Comparison of ENCODE assay signal across 8 mouse cellular contexts in the genomic region with DNA sequence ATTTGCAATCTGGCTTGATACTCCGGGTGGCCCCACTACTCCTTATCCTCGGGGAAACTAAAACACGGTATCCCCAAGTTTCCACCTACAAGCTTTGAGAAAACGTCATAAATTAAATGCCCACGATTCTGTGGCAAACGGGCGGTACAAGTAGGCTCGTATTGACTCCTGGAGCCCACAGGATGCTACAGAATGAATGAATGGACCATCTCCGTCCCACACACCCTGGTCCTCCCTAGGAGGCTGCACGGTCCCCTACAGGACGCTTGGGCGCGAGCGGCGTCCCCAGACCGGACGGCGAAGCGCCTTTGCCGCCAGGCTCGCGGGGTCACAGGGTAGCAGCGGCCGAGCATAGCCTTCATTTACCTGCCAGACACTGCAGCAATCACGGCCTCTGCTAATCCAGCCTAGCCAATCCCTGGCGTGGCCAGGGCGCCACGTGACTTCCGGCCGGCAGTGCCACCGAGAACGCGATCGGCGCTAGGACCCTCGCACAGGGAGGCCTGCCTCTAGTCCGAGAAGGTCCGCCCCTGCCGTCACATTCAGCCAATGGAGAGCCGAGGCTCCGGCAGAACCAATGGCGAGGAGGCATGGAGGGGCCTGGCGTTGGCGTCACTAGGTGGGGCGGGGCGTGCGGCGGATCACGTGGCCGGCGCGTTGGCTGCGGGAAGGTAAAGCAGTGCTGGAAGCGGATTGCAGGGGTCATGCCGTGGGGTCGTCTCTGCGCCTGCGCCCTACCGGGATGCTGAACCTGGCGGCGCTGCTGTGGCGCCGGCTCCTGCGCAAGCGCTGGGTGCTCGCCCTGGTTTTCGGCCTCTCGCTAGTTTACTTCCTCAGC. TPM values are rescaled to one million over a fixed set of nuclear protein-coding genes. Genes with fewer than 3 reads are reported as not detected.
A peak's percentile ranks its signal among the peaks of the same experiment; 100 is the strongest.
DNase-seq lines count a peak whose midpoint lies in the region; ATAC-seq and TF ChIP-seq lines count a peak whose summit lies in the region.

TSS of gene Rnft2 (minus strand) at position 511 of the 838 bp plus-strand sequence.
TSS of gene 2410131K14Rik (plus strand) at position 622 of the 838 bp plus-strand sequence.

- no peak within 1 kb of the TSS for H3K27ac ChIP-seq in MEL (ENCODE audit: control insufficient read depth, low read depth, low read length)
- H3K27ac ChIP-seq in cerebellum, adult 2 months (ENCODE audit: insufficient read depth, low read length) = peak within 1 kb of the TSS; percentile 87
- peak within 1 kb of the TSS; percentile 81 for H3K27ac ChIP-seq in forebrain, postnatal 0 days (ENCODE audit: low read depth, low read length)
- H3K27ac ChIP-seq in lung, embryonic 15.5 days = peak within 1 kb of the TSS; percentile 73

- no peak for TF ChIP-seq RAD21 in MEL (IDR thresholded peaks at IDR 0.05; ENCODE audit: low read depth, low read length)

- peak within 1 kb of the TSS; percentile 78 to 86 for H3K4me3 ChIP-seq in MEL (ENCODE audit: control insufficient read depth in 1 of 2, insufficient read depth in 1 of 2, low read depth in 2 of 2, low read length in 2 of 2)
- H3K4me3 ChIP-seq in cerebellum, adult 2 months (replicated peaks; ENCODE audit: insufficient read depth, low read depth, low read length) = peak within 1 kb of the TSS; percentile 80
- peak within 1 kb of the TSS; percentile 65 for H3K4me3 ChIP-seq in forebrain, postnatal 0 days (ENCODE audit: low read depth, low read length)
- H3K4me3 ChIP-seq in lung, embryonic 15.5 days = peak within 1 kb of the TSS; percentile 76

- TF ChIP-seq CTCF in MEL (IDR thresholded peaks at IDR 0.05 in 2 of 3, conservative IDR thresholded peaks at IDR 0.05 in 1 of 3; ENCODE audit: control insufficient read depth in 1 of 3, insufficient read depth in 1 of 3, low read depth in 2 of 3, low read length in 3 of 3, poor library complexity in 1 of 3, severe bottlenecking in 1 of 3) = no peak
- TF ChIP-seq CTCF in cerebellum, adult 2 months (IDR thresholded peaks at IDR 0.05; ENCODE audit: borderline replicate concordance, insufficient read depth, low read depth, low read length) = no peak
- TF ChIP-seq CTCF in forebrain, postnatal 0 days (IDR thresholded peaks at IDR 0.05; ENCODE audit: low read depth) = peak; percentile 21

- H3K9ac ChIP-seq in MEL (ENCODE audit: control insufficient read depth, low read depth, low read length, poor library complexity, severe bottlenecking) = peak within 1 kb of the TSS; percentile 60
- peak within 1 kb of the TSS; percentile 70 for H3K9ac ChIP-seq in forebrain, postnatal 0 days
- peak within 1 kb of the TSS; percentile 70 for H3K9ac ChIP-seq in lung, embryonic 15.5 days

- no peaks in the 10 kb centered on the region for H3K27me3 ChIP-seq in MEL (ENCODE audit: control insufficient read depth in 1 of 2, insufficient read depth in 2 of 2, low read length in 2 of 2)
- no peaks in the 10 kb centered on the region for H3K27me3 ChIP-seq in cerebellum, adult 2 months (ENCODE audit: control insufficient read depth, insufficient read depth, low read length)
- H3K27me3 ChIP-seq in forebrain, postnatal 0 days (ENCODE audit: insufficient read depth, low read length) = no peaks in the 10 kb centered on the region
- H3K27me3 ChIP-seq in lung, embryonic 15.5 days = no peaks in the 10 kb centered on the region

- H3K9me3 ChIP-seq in MEL (replicated peaks; ENCODE audit: insufficient read depth, low read length) = no peaks in the 10 kb centered on the region
- H3K9me3 ChIP-seq in forebrain, postnatal 0 days (ENCODE audit: low read length) = no peaks in the 10 kb centered on the region
- H3K9me3 ChIP-seq in lung, embryonic 15.5 days = no peaks in the 10 kb centered on the region

- TF ChIP-seq EP300 in MEL (IDR thresholded peaks at IDR 0.05; ENCODE audit: low read depth in 1 of 2, low read length in 2 of 2) = no peak

- peak; percentile 100 for ATAC-seq in forebrain, postnatal 0 days
- ATAC-seq in lung, embryonic 15.5 days (ENCODE audit: borderline replicate concordance, extremely low read depth, low FRiP score, low TSS enrichment) = peak; percentile 99

- peaks cover 3% of the 10 kb centered on the region; the same call in 1 of the 2 replicates for H3K79me2 ChIP-seq in MEL (ENCODE audit: control insufficient read depth, insufficient read depth, low read length, poor library complexity)

- peaks cover 0 to 5% of the 10 kb centered on the region in 2 experiments; a peak in 1 of 4 replicates for H3K4me1 ChIP-seq in MEL (ENCODE audit: control insufficient read depth in 1 of 2, insufficient read depth in 2 of 2, low read length in 2 of 2)
- H3K4me1 ChIP-seq in cerebellum, adult 2 months (ENCODE audit: control insufficient read depth, insufficient read depth, low read length) = peaks cover 12% of the 10 kb centered on the region; the same call in 1 of the 2 replicates
- peaks cover 19% of the 10 kb centered on the region; the same call in 1 of the 2 replicates for H3K4me1 ChIP-seq in forebrain, postnatal 0 days (ENCODE audit: insufficient read depth)
- peaks cover 12% of the 10 kb centered on the region for H3K4me1 ChIP-seq in lung, embryonic 15.5 days

- H3K4me2 ChIP-seq in forebrain, postnatal 0 days (ENCODE audit: low read depth) = peak within 1 kb of the TSS; percentile 71
- H3K4me2 ChIP-seq in lung, embryonic 15.5 days = peak within 1 kb of the TSS; percentile 80

- TF ChIP-seq POLR2A in MEL (IDR thresholded peaks at IDR 0.05; ENCODE audit: control insufficient read depth in 1 of 2, insufficient read depth in 1 of 2, low read depth in 1 of 2, low read length in 2 of 2, poor library complexity in 1 of 2) = peak in 1 of 2 experiments; percentile 76; a peak in 3 of 4 replicates
- TF ChIP-seq POLR2A in cerebellum, adult 2 months (IDR thresholded peaks at IDR 0.05; ENCODE audit: borderline replicate concordance, insufficient read depth, low read length) = peak; percentile 83

- under 1% methylated on average over 65 of the region's 68 CpGs for WGBS in cerebellum, adult 2 months
- 3% methylated on average over 67 of the region's 68 CpGs for WGBS in forebrain, postnatal 0 days
- under 1% methylated on average over 68 of the region's 68 CpGs for WGBS in lung, embryonic 15.5 days

- DNase-seq in MEL (ENCODE audit: low read depth, low spot score) = peak; percentile 98
- peak; percentile 100 for DNase-seq in cerebellum, adult 2 months
- peak; percentile 99 for DNase-seq in forebrain, postnatal 0 days
- peak; percentile 100 for DNase-seq in heart, postnatal 4 days
- DNase-seq in layer of hippocampus, adult 8-10 months (ENCODE audit: low spot score in 2 of 2) = peak; percentile 99 to 100
- peak; percentile 99 for DNase-seq in ovary, adult 18-20 months (ENCODE audit: low spot score)
- DNase-seq in thymus, postnatal 0 days (ENCODE audit: low spot score) = peak; percentile 99

- peaks cover 0 to 3% of the 10 kb centered on the region in 2 experiments; a peak in 1 of 4 replicates for H3K36me3 ChIP-seq in MEL (ENCODE audit: control insufficient read depth in 1 of 2, insufficient read depth in 2 of 2, low read length in 2 of 2)
- H3K36me3 ChIP-seq in forebrain, postnatal 0 days (ENCODE audit: insufficient read depth) = peaks cover 24% of the 10 kb centered on the region
- H3K36me3 ChIP-seq in lung, embryonic 15.5 days = 0 out of 2 replicates have a peak, but pooled peaks cover 4% of the 10 kb centered on the region

TF ChIP-seq in MEL, 35 proteins besides CTCF, POLR2A, EP300 and RAD21 (continues in another document):
- TF ChIP-seq TAL1 (IDR thresholded peaks at IDR 0.05; ENCODE audit: low read length) (no peak), TCF12 (IDR thresholded peaks at IDR 0.05; ENCODE audit: low read depth, low read length) (0 out of 2 replicates have a peak, but pooled peaks have one; percentile 4), ZC3H11A (IDR thresholded peaks at IDR 0.05; ENCODE audit: low read depth, low read length) (no peak), NELFE (IDR thresholded peaks at IDR 0.05; ENCODE audit: low read depth, low read length) (peak; percentile 65), POLR2AphosphoS2 (IDR thresholded peaks at IDR 0.05; ENCODE audit: low read length) (no peak), BHLHE40 (IDR thresholded peaks at IDR 0.05; ENCODE audit: borderline replicate concordance, low read depth, low read length) (peak; percentile 84), MYC (IDR thresholded peaks at IDR 0.05; ENCODE audit: low read depth, low read length) (peak; percentile 76; the same call in 1 of the 2 replicates), HCFC1 (IDR thresholded peaks at IDR 0.05; ENCODE audit: low read depth, low read length) (peak; percentile 83), NRF1 (IDR thresholded peaks at IDR 0.05; ENCODE audit: insufficient read depth, low read depth, low read length, poor library complexity, severe bottlenecking) (peak; percentile 85), POLR2AphosphoS5 (IDR thresholded peaks at IDR 0.05; ENCODE audit: borderline replicate concordance, low read depth, low read length) (no peak), MXI1 (IDR thresholded peaks at IDR 0.05; ENCODE audit: low read depth, low read length) (peak; percentile 87), ZKSCAN1 (IDR thresholded peaks at IDR 0.05; ENCODE audit: low read depth, low read length) (no peak)

RNA-seq across cellular contexts. Expression of gene Rnft2, which starts in this region (rescaled TPM):
- total RNA-seq in MEL (2012; rRNA removed) = 0.29 and 0.42 TPM in 2 replicates
- under 1 TPM in 1 of 2 experiments, not detected in 1; 0.71 TPM for polyA plus RNA-seq in MEL (2012; ENCODE audit: insufficient read depth in 1 of 2, insufficient read length in 2 of 2, low read depth in 1 of 2, low replicate concordance in 2 of 2, missing spikeins in 1 of 2)
- polyA plus RNA-seq in cerebellum, adult 2 months (2012; rRNA removed) = 53.8 and 63.7 TPM in 2 replicates
- 61.6 and 87.8 TPM in 2 replicates for total RNA-seq in forebrain, postnatal 0 days (2014; rRNA removed)
- 10.1 and 12.4 TPM in 2 replicates for polyA plus RNA-seq in forebrain, postnatal 0 days (2015; fragmentation: Nextera tagmentation; extraction: Ambion mirVana)
- 1 to 10 TPM; 2.5 to 2.9 TPM for total RNA-seq in heart, postnatal 4 days (2021)
- 10 to 100 TPM; 63.3 to 67.8 (median 65.8) TPM for total RNA-seq in layer of hippocampus, adult 8-10 months (2022)
- polyA plus RNA-seq in lung, embryonic 15.5 days (2015; fragmentation: Nextera tagmentation; extraction: Ambion mirVana) = 2.0 and 2.6 TPM in 2 replicates
- polyA plus RNA-seq in thymus, postnatal 0 days (2015; fragmentation: Nextera tagmentation; extraction: Ambion mirVana) = 0.51 and 0.58 TPM in 2 replicates

RNA-seq across cellular contexts. Expression of gene 2410131K14Rik, which starts in this region (rescaled TPM):
- 4.0 TPM in 2 replicates for total RNA-seq in MEL (2012; rRNA removed)
- polyA plus RNA-seq in MEL (2012; ENCODE audit: insufficient read depth in 1 of 2, insufficient read length in 2 of 2, low read depth in 1 of 2, low replicate concordance in 2 of 2, missing spikeins in 1 of 2) = 1 to 10 TPM in 1 of 2 experiments, not detected in 1; 4.3 TPM
- polyA plus RNA-seq in cerebellum, adult 2 months (2012; rRNA removed) = 23.6 and 24.7 TPM in 2 replicates
- 22.4 and 31.2 TPM in 2 replicates for total RNA-seq in forebrain, postnatal 0 days (2014; rRNA removed)
- 15.5 and 19.1 TPM in 2 replicates for polyA plus RNA-seq in forebrain, postnatal 0 days (2015; fragmentation: Nextera tagmentation; extraction: Ambion mirVana)
- total RNA-seq in heart, postnatal 4 days (2021) = 1 to 10 TPM; 5.8 to 6.3 TPM
- total RNA-seq in layer of hippocampus, adult 8-10 months (2022) = 10 to 100 TPM; 12.3 to 17.7 (median 15.0) TPM
- polyA plus RNA-seq in lung, embryonic 15.5 days (2015; fragmentation: Nextera tagmentation; extraction: Ambion mirVana) = 8.1 and 8.5 TPM in 2 replicates
- polyA plus RNA-seq in thymus, postnatal 0 days (2015; fragmentation: Nextera tagmentation; extraction: Ambion mirVana) = 4.2 and 4.7 TPM in 2 replicates

Comparison
In these comparisons a context has a peak if more than half of its experiments do, and no peak if none do; other contexts are left out.
1. RNA of gene Rnft2 (total RNA-seq): 61.6 to 87.8 TPM in forebrain, postnatal 0 days and 63.3 to 67.8 TPM in layer of hippocampus, adult 8-10 months; 2.5 to 2.9 TPM in heart, postnatal 4 days and 0.29 to 0.42 TPM in MEL; every median in the first group is over 10 times any median in the second.
2. Peak in every context shown above with its lines, with median percentiles within 50 percentile points of each other: DNase-seq, H3K4me3 ChIP-seq and H3K9ac ChIP-seq.